Mouse (Mus musculus): ENCODE results near the gene Bmpr1b. TPM values are rescaled to one million over a fixed set of nuclear protein-coding genes. Genes with fewer than 3 reads are reported as not detected.

The Bmpr1b gene
- total RNA-seq (2023) = not detected

GRCm38 (mm10) chr3:142168863-142169521 is at the start of gene Bmpr1b:
Bmpr1b (minus strand) TSS chr3:142169425.

Other genes with a start within 250 kb of the Bmpr1b start
- gene Pdlim5, start 226.3 kb upstream of the Bmpr1b start, total RNA-seq (2023) = 10 to 100 TPM; 41.3 to 44.2 TPM